Mouse (Mus musculus) myocyte (in vitro differentiated cells): ENCODE results near the gene Rhebl1. TPM values are rescaled to one million over a fixed set of nuclear protein-coding genes. Genes with fewer than 3 reads are reported as not detected.

ENCODE experiments used
- H3K27me3 ChIP-seq: one replicate; pipeline ENCODE4 v1.6.1; 2011; ENCODE audit not compliant: control insufficient read depth, insufficient read depth, insufficient read length
- H3K36me3 ChIP-seq: one replicate; pipeline ENCODE4 v1.6.1; 2011; ENCODE audit not compliant: control insufficient read depth, insufficient read depth
- H3K4me2 ChIP-seq: one replicate; pipeline ENCODE4 v1.6.1; 2011; ENCODE audit warnings: low read depth, control low read depth
- H3K4me3 ChIP-seq: one replicate; pipeline ENCODE4 v1.5.1; 2011; ENCODE audit warnings: mild to moderate bottlenecking, control low read depth, moderate library complexity
- H3K79me2 ChIP-seq: one replicate; pipeline ENCODE4 v1.6.1; 2011; ENCODE audit not compliant: control insufficient read depth, insufficient read depth
- H3ac ChIP-seq: one replicate; pipeline ENCODE4 v1.6.1; 2011; ENCODE audit not compliant: control insufficient read depth, insufficient read length
- CEBPB ChIP-seq: IDR thresholded peaks from 2 replicates; pipeline ENCODE4 v1.6.1; 2011; ENCODE audit warnings: mild to moderate bottlenecking, moderate library complexity; ENCODE audit not compliant: poor library complexity, insufficient read depth, severe bottlenecking
- E2F4 ChIP-seq: IDR thresholded peaks from one replicate; pipeline ENCODE4 v1.6.1; 2011; ENCODE audit warnings: mild to moderate bottlenecking, control low read depth, moderate library complexity; ENCODE audit not compliant: insufficient read depth
- MAX ChIP-seq: IDR thresholded peaks from one replicate; pipeline ENCODE4 v1.6.1; 2011; ENCODE audit warnings: low read depth, mild to moderate bottlenecking, control low read depth
- MYOD1 ChIP-seq, 3 experiments: IDR thresholded peaks; one replicate each; pipeline ENCODE4 v1.6.1; 2011; ENCODE audit warnings: control low read depth in 2 of 3, low read depth in 2 of 3, mild to moderate bottlenecking in 2 of 3, moderate library complexity in 1 of 3; ENCODE audit not compliant: insufficient read length in 2 of 3, control insufficient read depth in 1 of 3
- MYOG ChIP-seq, 3 experiments: IDR thresholded peaks; one replicate each; pipeline ENCODE4 v1.6.1; 2011; ENCODE audit warnings: control low read depth in 2 of 3, low read depth in 2 of 3, mild to moderate bottlenecking in 2 of 3; ENCODE audit not compliant: insufficient read length in 2 of 3, control insufficient read depth in 1 of 3, insufficient read depth in 1 of 3
- POLR2A ChIP-seq: IDR thresholded peaks from one replicate; pipeline ENCODE4 v1.6.1; 2011; ENCODE audit warnings: low read depth, mild to moderate bottlenecking, control low read depth, moderate library complexity; ENCODE audit not compliant: insufficient read length
- POLR2AphosphoS2 ChIP-seq: IDR thresholded peaks from one replicate; pipeline ENCODE4 v1.6.1; 2011; ENCODE audit warnings: low read depth, control low read depth; ENCODE audit not compliant: insufficient read length
- REST ChIP-seq: IDR thresholded peaks from one replicate; pipeline ENCODE4 v1.6.1; 2011; ENCODE audit warnings: mild to moderate bottlenecking, control low read depth, moderate library complexity; ENCODE audit not compliant: insufficient read depth, insufficient read length
- SRF ChIP-seq: IDR thresholded peaks from one replicate; pipeline ENCODE4 v1.6.1; 2011; ENCODE audit warnings: low read depth; ENCODE audit not compliant: control insufficient read depth, insufficient read length
- TCF12 ChIP-seq: IDR thresholded peaks from one replicate; pipeline ENCODE4 v1.6.1; 2011; ENCODE audit warnings: mild to moderate bottlenecking, control low read depth; ENCODE audit not compliant: poor library complexity, insufficient read depth, severe bottlenecking
- TCF3 ChIP-seq: IDR thresholded peaks from one replicate; pipeline ENCODE4 v1.6.1; 2011; ENCODE audit warnings: low read depth, control low read depth; ENCODE audit not compliant: insufficient read length
- USF1 ChIP-seq: IDR thresholded peaks from one replicate; pipeline ENCODE4 v1.6.1; 2011; ENCODE audit warnings: low read depth, mild to moderate bottlenecking, control low read depth, moderate library complexity
- polyA plus RNA-seq: library from polyadenylated mRNA; unstranded; fragments of >200 nt; fragmentation: generic; extraction: Trizol; gene quantifications from one replicate; pipeline ENCODE4 v1.2.1, GENCODE M21; 2012; ENCODE audit warnings: missing spikeins

The Rhebl1 gene
- polyA plus RNA-seq, 1 experiment: 7.6 TPM

- H3K27me3 ChIP-seq: no peaks in the 10 kb centered on the region
- H3ac ChIP-seq: no peak overlapping the region
- H3K4me2 ChIP-seq: no peak overlapping the region
- H3K79me2 ChIP-seq: peaks cover 15% of the 10 kb centered on the region
- TF ChIP-seq TCF3: no peak
- TF ChIP-seq SRF: no peak
- no peak for TF ChIP-seq MYOG (IDR thresholded peaks at IDR 0.05; ENCODE audit: control insufficient read depth in 1 of 3, insufficient read depth in 1 of 3, insufficient read length in 2 of 3, low read depth in 2 of 3)
- no peak for TF ChIP-seq REST
- TF ChIP-seq MAX: no peak
- no peak for TF ChIP-seq POLR2A
- TF ChIP-seq CEBPB: no peak
- TF ChIP-seq POLR2AphosphoS2: no peak
- TF ChIP-seq TCF12: no peak
- no peak for TF ChIP-seq MYOD1 (IDR thresholded peaks at IDR 0.05; ENCODE audit: control insufficient read depth in 1 of 3, insufficient read length in 2 of 3, low read depth in 2 of 3)
- TF ChIP-seq E2F4: no peak
- no peak for TF ChIP-seq USF1
- peaks cover 49% of the 10 kb centered on the region for H3K36me3 ChIP-seq
- H3K4me3 ChIP-seq: no peak overlapping the region
Observed at GRCm38 (mm10) chr15:98834059-98834458, 60.3 kb downstream of the Rhebl1 start.

- no peak overlapping the region for H3K4me3 ChIP-seq
- H3K27me3 ChIP-seq: no peaks in the 10 kb centered on the region
- H3K4me2 ChIP-seq: no peak overlapping the region
- TF ChIP-seq REST (no peak), MYOD1 (IDR thresholded peaks at IDR 0.05; ENCODE audit: control insufficient read depth in 1 of 3, insufficient read length in 2 of 3, low read depth in 2 of 3) (no peak)
- H3K36me3 ChIP-seq: peaks cover 41% of the 10 kb centered on the region
- peaks cover 23% of the 10 kb centered on the region for H3K79me2 ChIP-seq
- H3ac ChIP-seq: no peak overlapping the region
Observed at GRCm38 (mm10) chr15:98833281-98833680, 61.1 kb downstream of the Rhebl1 start.

GRCm38 (mm10) chr15:98832161-98833058 is 61.9 kb downstream of the Rhebl1 start:
- Histone ChIP-seq H3ac (no peak overlapping the region), H3K36me3 (peaks cover 34% of the 10 kb centered on the region), H3K27me3 (no peaks in the 10 kb centered on the region), H3K4me2 (peak overlapping the region; percentile 98), H3K4me3 (peak overlapping the region; percentile 83), H3K79me2 (peaks cover 32% of the 10 kb centered on the region)
- TF ChIP-seq REST (no peak), USF1 (no peak), SRF (no peak), POLR2A (no peak), CEBPB (no peak), MAX (no peak), TCF3 (no peak), TCF12 (no peak)

GRCm38 (mm10) chr15:98831684-98832035 is 62.7 kb downstream of the Rhebl1 start:
- no peak for TF ChIP-seq TCF3
- TF ChIP-seq USF1: no peak
- TF ChIP-seq E2F4: no peak
- no peak for TF ChIP-seq POLR2A
- no peak for TF ChIP-seq MYOG (IDR thresholded peaks at IDR 0.05; ENCODE audit: control insufficient read depth in 1 of 3, insufficient read depth in 1 of 3, insufficient read length in 2 of 3, low read depth in 2 of 3)
- no peak for TF ChIP-seq CEBPB
- no peak for TF ChIP-seq MYOD1 (IDR thresholded peaks at IDR 0.05; ENCODE audit: control insufficient read depth in 1 of 3, insufficient read length in 2 of 3, low read depth in 2 of 3)
- no peak for TF ChIP-seq REST
- no peak for TF ChIP-seq POLR2AphosphoS2
- TF ChIP-seq SRF: no peak
- no peak for TF ChIP-seq TCF12
- no peak for TF ChIP-seq MAX
- H3ac ChIP-seq: peak overlapping the region; percentile 7
- peak overlapping the region; percentile 98 for H3K4me2 ChIP-seq
- peak overlapping the region; percentile 83 for H3K4me3 ChIP-seq
- H3K79me2 ChIP-seq: peaks cover 39% of the 10 kb centered on the region
- no peaks in the 10 kb centered on the region for H3K27me3 ChIP-seq
- peaks cover 26% of the 10 kb centered on the region for H3K36me3 ChIP-seq
